Mouse (Mus musculus) midbrain, embryonic 15.5 days (tissue): ENCODE measurements around the gene Mns1. TPM values are rescaled to one million over a fixed set of nuclear protein-coding genes. Genes with fewer than 3 reads are reported as not detected.

Experiments
- ATAC-seq: fragments of 200-750 bp; cut with Nextera tagmentation; replicated peaks from 2 replicates; pipeline ENCODE4 v1.8.0; 2017; ENCODE audit warnings: moderate TSS enrichment
- H3K27ac ChIP-seq: fragments of 300-500 bp; sonication (generic); 2 replicates; pipeline ENCODE4 v1.5.1; 2015; ENCODE audit warnings: mild to moderate bottlenecking, inconsistent platforms
- H3K27me3 ChIP-seq: fragments of 300-500 bp; sonication (generic); replicated peaks from 2 replicates; pipeline ENCODE4 v1.6.1; 2015; ENCODE audit warnings: inconsistent platforms
- H3K36me3 ChIP-seq: fragments of 300-500 bp; sonication (generic); replicated peaks from 2 replicates; pipeline ENCODE4 v1.6.1; 2015; ENCODE audit warnings: inconsistent platforms
- H3K4me1 ChIP-seq: fragments of 300-500 bp; sonication (generic); 2 replicates; pipeline ENCODE4 v1.6.1; 2015; ENCODE audit warnings: inconsistent platforms
- H3K4me2 ChIP-seq: fragments of 300-500 bp; sonication (generic); 2 replicates; pipeline ENCODE4 v1.6.1; 2015; ENCODE audit warnings: inconsistent platforms, mild to moderate bottlenecking, moderate library complexity
- H3K4me3 ChIP-seq: fragments of 300-500 bp; sonication (generic); 2 replicates; pipeline ENCODE4 v1.5.1; 2015; ENCODE audit warnings: mild to moderate bottlenecking, inconsistent platforms
- H3K9ac ChIP-seq: fragments of 300-500 bp; sonication (generic); 2 replicates; pipeline ENCODE4 v1.6.1; 2015; ENCODE audit warnings: mild to moderate bottlenecking, inconsistent platforms
- H3K9me3 ChIP-seq: fragments of 300-500 bp; sonication (generic); 2 replicates; pipeline ENCODE4 v1.6.1; 2016; ENCODE audit warnings: inconsistent platforms
- WGBS: fragments of 180-500 bp; shearing (Covaris S2); methylation state at CpG from one replicate; pipeline ENCODE4 v1.1.7; 2015; ENCODE audit warnings: mixed read lengths; 5-methylcytosine and 5-hydroxymethylcytosine counted together
- polyA plus RNA-seq: library from polyadenylated mRNA; unstranded; fragments of >200 nt; fragmentation: Nextera tagmentation; extraction: Ambion mirVana; gene quantifications from 2 replicates; pipeline ENCODE4 v1.2.1, GENCODE M21; 2015

Gene Mns1
- polyA plus RNA-seq, 1 experiment from 2014 or later, result 7.4 TPM

- Histone ChIP-seq H3K9ac (no peak overlapping the region), H3K4me1 (peaks cover 18% of the 10 kb centered on the region), H3K27ac (no peak overlapping the region), H3K27me3 (no peaks in the 10 kb centered on the region), H3K4me3 (no peak overlapping the region), H3K4me2 (no peak overlapping the region), H3K9me3 (no peaks in the 10 kb centered on the region), H3K36me3 (no peaks in the 10 kb centered on the region)
- ATAC-seq, result no peak
- WGBS, result 91% methylated on average over 9 of the region's 9 CpGs
These were observed 31.8 kb upstream of the Mns1 start for GRCm38 (mm10) chr9:72405882-72406638.

- peaks cover 18% of the 10 kb centered on the region for H3K4me1 ChIP-seq
- peak overlapping the region; percentile 51 for H3K4me2 ChIP-seq
- H3K27ac ChIP-seq, result no peak overlapping the region
- no peaks in the 10 kb centered on the region for H3K27me3 ChIP-seq
- no peaks in the 10 kb centered on the region for H3K36me3 ChIP-seq
- peak; percentile 85 for ATAC-seq
- 8% methylated on average over 12 of the region's 12 CpGs for WGBS
- no peaks in the 10 kb centered on the region for H3K9me3 ChIP-seq
- H3K9ac ChIP-seq, result no peak overlapping the region
- H3K4me3 ChIP-seq, result peak overlapping the region; percentile 31
These were observed 29.7 kb upstream of the Mns1 start for GRCm38 (mm10) chr9:72408131-72408586.

GRCm38 (mm10) chr9:72409381-72410225, 28.2 kb upstream of the Mns1 start:
- H3K9ac ChIP-seq, result 0 out of 2 replicates have a peak overlapping the region, but pooled peaks have one; percentile 0
- peak overlapping the region; percentile 6; the same call in 1 of the 2 replicates for H3K4me2 ChIP-seq
- 0 out of 2 replicates have a peak, but pooled peaks have one; percentile 36 for ATAC-seq
- H3K27me3 ChIP-seq, result no peaks in the 10 kb centered on the region
- WGBS, result 23% methylated on average over 15 of the region's 15 CpGs
- H3K9me3 ChIP-seq, result no peaks in the 10 kb centered on the region
- no peaks in the 10 kb centered on the region for H3K36me3 ChIP-seq
- H3K4me3 ChIP-seq, result no peak overlapping the region
- H3K27ac ChIP-seq, result 0 out of 2 replicates have a peak overlapping the region, but pooled peaks have one; percentile 28
- H3K4me1 ChIP-seq, result peaks cover 14% of the 10 kb centered on the region

GRCm38 (mm10) chr9:72411746-72412145, 26.1 kb upstream of the Mns1 start:
- Histone ChIP-seq H3K9me3 (no peaks in the 10 kb centered on the region), H3K27ac (no peak overlapping the region), H3K4me2 (no peak overlapping the region), H3K36me3 (no peaks in the 10 kb centered on the region), H3K4me3 (no peak overlapping the region), H3K9ac (no peak overlapping the region), H3K27me3 (no peaks in the 10 kb centered on the region), H3K4me1 (peaks cover 14% of the 10 kb centered on the region)
- ATAC-seq, result no peak
- 80% methylated on average over 2 of the region's 2 CpGs for WGBS

GRCm38 (mm10) chr9:72418443-72418842, 19.4 kb upstream of the Mns1 start:
- H3K9me3 ChIP-seq, result no peaks in the 10 kb centered on the region
- H3K4me1 ChIP-seq, result peaks cover 19% of the 10 kb centered on the region
- no peak overlapping the region for H3K4me2 ChIP-seq
- ATAC-seq, result no peak
- H3K27ac ChIP-seq, result no peak overlapping the region
- H3K27me3 ChIP-seq, result no peaks in the 10 kb centered on the region
- no peaks in the 10 kb centered on the region for H3K36me3 ChIP-seq
- H3K4me3 ChIP-seq, result no peak overlapping the region
- H3K9ac ChIP-seq, result no peak overlapping the region
- 83% methylated on average over 3 of the region's 3 CpGs for WGBS

- no peak overlapping the region for H3K4me2 ChIP-seq
- WGBS, result 84% methylated on average over 3 of the region's 3 CpGs
These were observed 17.3 kb upstream of the Mns1 start for GRCm38 (mm10) chr9:72420490-72420889.

GRCm38 (mm10) chr9:72422284-72422683, 15.5 kb upstream of the Mns1 start:
- H3K36me3 ChIP-seq, result no peaks in the 10 kb centered on the region
- no peaks in the 10 kb centered on the region for H3K27me3 ChIP-seq
- H3K9me3 ChIP-seq, result no peaks in the 10 kb centered on the region
- H3K4me2 ChIP-seq, result no peak overlapping the region
- H3K4me3 ChIP-seq, result no peak overlapping the region
- H3K4me1 ChIP-seq, result peaks cover 24% of the 10 kb centered on the region
- ATAC-seq, result no peak
- 39% methylated on average over 11 of the region's 11 CpGs for WGBS
- no peak overlapping the region for H3K9ac ChIP-seq
- H3K27ac ChIP-seq, result peak overlapping the region; percentile 46; the same call in 1 of the 2 replicates

More at GRCm38 (mm10) chr9:72420490-72420889, 17.3 kb upstream of the Mns1 start:
- Histone ChIP-seq H3K4me1 (peaks cover 21% of the 10 kb centered on the region), H3K9ac (no peak overlapping the region), H3K27ac (no peak overlapping the region), H3K9me3 (no peaks in the 10 kb centered on the region), H3K36me3 (no peaks in the 10 kb centered on the region), H3K27me3 (no peaks in the 10 kb centered on the region), H3K4me3 (no peak overlapping the region)
- no peak for ATAC-seq

- Histone ChIP-seq H3K4me2 (no peak overlapping the region), H3K9ac (no peak overlapping the region), H3K27me3 (no peaks in the 10 kb centered on the region), H3K9me3 (no peaks in the 10 kb centered on the region), H3K36me3 (no peaks in the 10 kb centered on the region), H3K4me3 (no peak overlapping the region), H3K4me1 (peaks cover 24% of the 10 kb centered on the region), H3K27ac (no peak overlapping the region)
- no peak for ATAC-seq
- 92% methylated on average over 2 of the region's 2 CpGs for WGBS
These were observed 15.1 kb upstream of the Mns1 start for GRCm38 (mm10) chr9:72422753-72423152.

GRCm38 (mm10) chr9:72425300-72425850, 12.4 kb upstream of the Mns1 start:
- WGBS, result 60% methylated on average over 11 of the region's 11 CpGs
- Histone ChIP-seq H3K9ac (no peak overlapping the region), H3K9me3 (no peaks in the 10 kb centered on the region), H3K4me2 (no peak overlapping the region), H3K36me3 (no peaks in the 10 kb centered on the region), H3K4me3 (no peak overlapping the region), H3K4me1 (peaks cover 24% of the 10 kb centered on the region), H3K27me3 (no peaks in the 10 kb centered on the region), H3K27ac (no peak overlapping the region)
- peak; percentile 43; the same call in 1 of the 2 replicates for ATAC-seq

- 70% methylated on average over 4 of the region's 4 CpGs for WGBS
- H3K36me3 ChIP-seq, result no peaks in the 10 kb centered on the region
- no peak overlapping the region for H3K27ac ChIP-seq
- no peak overlapping the region for H3K4me2 ChIP-seq
- ATAC-seq, result no peak
- H3K9me3 ChIP-seq, result no peaks in the 10 kb centered on the region
- H3K4me3 ChIP-seq, result no peak overlapping the region
- peaks cover 5% of the 10 kb centered on the region; the same call in 1 of the 2 replicates for H3K4me1 ChIP-seq
- H3K27me3 ChIP-seq, result no peaks in the 10 kb centered on the region
- no peak overlapping the region for H3K9ac ChIP-seq
These were observed 9.9 kb upstream of the Mns1 start for GRCm38 (mm10) chr9:72427861-72428260.

- H3K9ac ChIP-seq, result no peak overlapping the region
- H3K4me2 ChIP-seq, result no peak overlapping the region
- H3K4me3 ChIP-seq, result no peak overlapping the region
- no peaks in the 10 kb centered on the region for H3K36me3 ChIP-seq
- no peaks in the 10 kb centered on the region for H3K27me3 ChIP-seq
- ATAC-seq, result no peak
- WGBS, result 49% methylated on average over 9 of the region's 9 CpGs
- no peaks in the 10 kb centered on the region for H3K9me3 ChIP-seq
- H3K27ac ChIP-seq, result no peak overlapping the region
- peaks cover 12% of the 10 kb centered on the region for H3K4me1 ChIP-seq
These were observed 2.9 kb upstream of the Mns1 start for GRCm38 (mm10) chr9:72434876-72435275.

GRCm38 (mm10) chr9:72438749-72439148, 938 bp downstream of the Mns1 start:
- Histone ChIP-seq H3K36me3 (no peaks in the 10 kb centered on the region), H3K9ac (peak overlapping the region; percentile 45), H3K9me3 (no peaks in the 10 kb centered on the region), H3K4me3 (peak overlapping the region; percentile 59), H3K4me1 (peaks cover 12% of the 10 kb centered on the region), H3K4me2 (peak overlapping the region; percentile 99), H3K27me3 (no peaks in the 10 kb centered on the region), H3K27ac (no peak overlapping the region)
- WGBS, result under 1% methylated on average over 9 of the region's 9 CpGs
- peak; percentile 25; the same call in 1 of the 2 replicates for ATAC-seq
